Mouse (Mus musculus) heart, embryonic 16.5 days (tissue): ENCODE results near the gene Gm10961. TPM values are rescaled to one million over a fixed set of nuclear protein-coding genes. Genes with fewer than 3 reads are reported as not detected.
A peak's percentile ranks its signal among the peaks of the same experiment; 100 is the strongest.

Experiments used
- ATAC-seq: fragments of 200-750 bp; cut with Nextera tagmentation; replicated peaks from 2 replicates; pipeline ENCODE4 v1.8.0; 2017; ENCODE audit warnings: moderate number of reproducible peaks; ENCODE audit not compliant: insufficient read depth, low FRiP score; ENCODE audit errors: extremely low read depth
- H3K27ac ChIP-seq: fragments of 300-500 bp; sonication (generic); 2 replicates; pipeline ENCODE4 v1.5.1; 2014; ENCODE audit warnings: mild to moderate bottlenecking, low read length, control low read depth, moderate library complexity
- H3K27me3 ChIP-seq: fragments of 300-500 bp; sonication (generic); 2 replicates; pipeline ENCODE4 v1.6.1; 2014; ENCODE audit warnings: low read length, mixed read lengths; ENCODE audit not compliant: control insufficient read depth, insufficient read depth
- H3K36me3 ChIP-seq: fragments of 300-500 bp; sonication (generic); 2 replicates; pipeline ENCODE4 v1.6.1; 2014; ENCODE audit not compliant: control insufficient read depth, insufficient read depth
- H3K4me1 ChIP-seq: fragments of 300-500 bp; sonication (generic); 2 replicates; pipeline ENCODE4 v1.6.1; 2014; ENCODE audit warnings: low read length, mixed read lengths; ENCODE audit not compliant: control insufficient read depth, insufficient read depth
- H3K4me2 ChIP-seq: fragments of 300-500 bp; sonication (generic); 2 replicates; pipeline ENCODE4 v1.6.1; 2014; ENCODE audit warnings: low read depth, mild to moderate bottlenecking, control low read depth, low read length
- H3K4me3 ChIP-seq: fragments of 300-500 bp; sonication (generic); 2 replicates; pipeline ENCODE4 v1.5.1; 2014; ENCODE audit warnings: mild to moderate bottlenecking, control low read depth, low read length
- H3K9ac ChIP-seq: fragments of 300-500 bp; sonication (generic); 2 replicates; pipeline ENCODE4 v1.6.1; 2014; ENCODE audit warnings: low read length, control low read depth
- H3K9me3 ChIP-seq: fragments of 300-500 bp; sonication (generic); replicated peaks from 2 replicates; pipeline ENCODE4 v1.6.1; 2016; ENCODE audit warnings: low read length; ENCODE audit not compliant: control insufficient read depth
- WGBS: fragments of 180-500 bp; shearing (Covaris S2); extraction: QIAGEN DNeasy Blood & Tissue Kit; methylation state at CpG from one replicate; pipeline ENCODE4 v1.1.7; 2014; 5-methylcytosine and 5-hydroxymethylcytosine counted together
- polyA plus RNA-seq: library from polyadenylated mRNA; unstranded; fragments of >200 nt; fragmentation: Nextera tagmentation; extraction: Ambion mirVana; gene quantifications from 2 replicates; pipeline ENCODE4 v1.2.1, GENCODE M21; 2015

Gm10961 gene
- not detected in 2 replicates for polyA plus RNA-seq

DNA sequence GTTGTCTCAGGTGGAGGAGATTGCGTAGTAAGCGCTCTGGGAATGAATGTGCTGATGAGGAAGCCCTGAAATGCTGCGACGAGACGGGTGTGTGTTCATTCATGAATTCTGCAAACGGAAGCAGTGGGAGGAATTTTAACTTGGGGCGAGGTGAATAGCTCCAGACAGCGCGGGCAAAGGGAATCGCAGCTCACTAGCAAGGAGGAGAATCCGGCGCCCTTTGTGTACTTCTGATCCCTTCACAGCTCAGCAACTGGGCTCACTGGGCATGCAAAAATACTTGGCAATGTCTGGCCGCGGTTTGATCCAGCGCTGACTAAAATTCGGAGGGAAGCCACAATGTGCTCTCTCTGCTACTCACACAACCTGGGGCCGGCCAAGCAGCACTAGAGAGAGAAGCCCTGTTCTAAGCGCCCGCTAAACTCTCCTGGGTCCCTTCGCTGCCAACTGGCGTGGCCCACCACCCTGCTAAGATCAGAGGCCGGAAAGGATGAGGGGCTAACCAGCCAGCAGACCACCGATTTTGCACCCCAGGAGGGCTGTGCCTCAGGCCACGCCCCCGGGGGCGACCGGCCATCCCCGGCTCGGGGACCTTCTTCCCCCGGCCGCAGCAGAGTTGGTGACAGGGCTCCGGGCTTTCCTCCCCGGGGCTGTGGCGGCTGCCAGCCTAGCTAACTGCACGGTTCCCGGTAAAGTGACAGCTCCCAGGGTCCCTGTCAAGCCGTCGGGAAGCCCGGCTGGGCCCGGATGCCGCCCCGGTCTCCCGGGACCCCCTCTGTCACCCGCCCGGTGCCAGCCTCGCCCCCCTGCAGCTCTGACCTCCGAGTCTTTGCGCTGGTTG is at the start of gene Gm10961:
Gene Gm10961 (plus strand): TSS at position 641 of the 841 bp plus-strand sequence.
- Histone ChIP-seq H3K36me3 (peaks cover 18% of the 10 kb centered on the region), H3K4me2 (peak within 1 kb of the TSS; percentile 64), H3K27me3 (no peaks in the 10 kb centered on the region), H3K4me1 (peaks cover 8% of the 10 kb centered on the region), H3K27ac (peak within 1 kb of the TSS; percentile 96), H3K4me3 (peak within 1 kb of the TSS; percentile 93), H3K9me3 (no peaks in the 10 kb centered on the region), H3K9ac (peak within 1 kb of the TSS; percentile 98)
- 1% methylated on average over 48 of the region's 48 CpGs for WGBS
- peak; percentile 66 for ATAC-seq

- 5% methylated on average over 18 of the region's 18 CpGs for WGBS
- no peak overlapping the region for H3K27ac ChIP-seq
- H3K4me1 ChIP-seq: peaks cover 7% of the 10 kb centered on the region; the same call in 1 of the 2 replicates
- no peaks in the 10 kb centered on the region for H3K9me3 ChIP-seq
- H3K36me3 ChIP-seq: no peaks in the 10 kb centered on the region
- ATAC-seq: no peak
- peak overlapping the region; percentile 54 for H3K4me3 ChIP-seq
- H3K4me2 ChIP-seq: peak overlapping the region; percentile 77
- H3K27me3 ChIP-seq: peaks cover 76% of the 10 kb centered on the region
- H3K9ac ChIP-seq: peak overlapping the region; percentile 57; the same call in 1 of the 2 replicates
Observed at GRCm38 (mm10) chr3:107582130-107582874, 48.8 kb upstream of the Gm10961 start.

DNA sequence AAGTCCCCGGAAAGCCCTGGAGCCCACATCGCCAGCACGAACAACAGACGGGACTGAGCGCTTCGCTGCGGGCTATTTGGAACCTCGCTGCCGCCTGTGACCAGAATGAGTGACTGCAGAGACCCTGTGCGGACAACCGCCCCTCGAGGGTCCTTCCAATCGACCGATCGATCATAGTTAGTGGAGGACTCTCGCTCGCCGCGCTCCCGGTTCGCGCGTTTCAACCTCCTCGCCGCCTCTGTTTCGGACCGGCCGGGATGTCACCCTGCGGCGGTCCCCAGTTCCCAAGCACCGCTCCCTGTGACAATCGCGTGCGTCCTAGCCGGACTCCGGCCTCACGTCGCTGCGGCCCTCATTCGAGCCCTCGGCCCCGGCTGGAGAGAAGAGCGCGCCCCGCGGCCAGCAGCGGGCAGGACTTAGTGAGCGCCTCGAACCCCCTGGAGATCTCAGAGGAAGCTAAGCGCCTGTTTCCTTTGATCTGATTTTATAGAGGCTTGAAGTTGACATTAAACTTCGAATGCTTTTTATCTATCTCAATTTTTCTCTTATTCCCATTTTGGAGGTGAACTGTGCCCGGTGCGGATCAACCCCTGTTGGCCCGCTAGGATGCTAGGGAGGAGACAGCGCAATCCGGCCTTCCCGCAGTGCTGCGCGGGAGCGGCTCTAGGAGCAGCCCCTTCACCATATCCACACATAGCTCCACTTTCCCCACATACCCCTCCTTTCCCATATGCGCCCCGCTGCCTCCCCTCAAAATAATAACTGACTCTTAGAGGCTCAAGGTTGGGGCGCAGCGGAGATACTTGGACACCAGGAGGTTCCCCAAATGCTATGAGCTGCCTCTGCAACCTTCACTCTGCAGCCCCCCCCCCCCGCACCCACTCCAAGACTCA is 48.0 kb upstream of the Gm10961 start:
- H3K4me2 ChIP-seq: peak overlapping the region; percentile 77
- H3K27me3 ChIP-seq: peaks cover 84% of the 10 kb centered on the region
- peak overlapping the region; percentile 54 for H3K4me3 ChIP-seq
- H3K36me3 ChIP-seq: no peaks in the 10 kb centered on the region
- no peak for ATAC-seq
- WGBS: 2% methylated on average over 65 of the region's 65 CpGs
- H3K4me1 ChIP-seq: peaks cover 7% of the 10 kb centered on the region; the same call in 1 of the 2 replicates
- H3K27ac ChIP-seq: no peak overlapping the region
- H3K9ac ChIP-seq: peak overlapping the region; percentile 57
- H3K9me3 ChIP-seq: no peaks in the 10 kb centered on the region

- Histone ChIP-seq H3K4me3 (no peak overlapping the region), H3K9me3 (no peaks in the 10 kb centered on the region), H3K9ac (no peak overlapping the region), H3K4me1 (peaks cover 7% of the 10 kb centered on the region; the same call in 1 of the 2 replicates), H3K36me3 (no peaks in the 10 kb centered on the region), H3K27me3 (peaks cover 88% of the 10 kb centered on the region), H3K27ac (no peak overlapping the region), H3K4me2 (no peak overlapping the region)
- 37% methylated on average over 1 of the region's 1 CpGs for WGBS
- ATAC-seq: no peak
Observed at GRCm38 (mm10) chr3:107583893-107584292, 47.2 kb upstream of the Gm10961 start.

DNA sequence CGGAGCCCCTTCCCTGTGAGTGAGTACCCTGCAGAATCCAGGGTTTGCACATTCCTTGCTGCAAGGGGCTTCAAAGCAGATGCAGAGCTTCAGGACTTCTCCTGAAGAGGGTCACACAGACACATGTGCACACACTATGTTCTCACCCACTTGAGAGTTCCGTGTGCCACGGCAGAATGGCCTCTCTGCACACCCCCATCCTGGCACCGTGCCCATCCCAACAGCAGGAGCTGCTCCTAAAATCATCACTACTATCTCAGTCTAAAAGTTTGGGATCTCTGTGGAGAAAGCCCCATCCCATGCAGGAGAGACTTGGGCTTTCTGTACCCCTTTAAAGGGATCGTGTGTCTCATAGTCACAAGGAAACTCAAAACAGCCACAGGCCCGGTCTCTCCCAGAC is 44.6 kb upstream of the Gm10961 start:
- H3K27ac ChIP-seq: no peak overlapping the region
- no peaks in the 10 kb centered on the region for H3K9me3 ChIP-seq
- H3K4me3 ChIP-seq: no peak overlapping the region
- H3K9ac ChIP-seq: no peak overlapping the region
- H3K4me1 ChIP-seq: peaks cover 7% of the 10 kb centered on the region; the same call in 1 of the 2 replicates
- H3K36me3 ChIP-seq: no peaks in the 10 kb centered on the region
- H3K4me2 ChIP-seq: no peak overlapping the region
- H3K27me3 ChIP-seq: peaks cover 85% of the 10 kb centered on the region
- no peak for ATAC-seq
- WGBS: 50% methylated on average over 6 of the region's 6 CpGs

GRCm38 (mm10) chr3:107591612-107592011 is 39.5 kb upstream of the Gm10961 start:
- Histone ChIP-seq H3K9ac (no peak overlapping the region), H3K27me3 (peaks cover 82% of the 10 kb centered on the region), H3K27ac (no peak overlapping the region), H3K4me3 (no peak overlapping the region), H3K9me3 (no peaks in the 10 kb centered on the region), H3K36me3 (no peaks in the 10 kb centered on the region), H3K4me1 (peaks cover 12% of the 10 kb centered on the region), H3K4me2 (no peak overlapping the region)
- no peak for ATAC-seq
- WGBS: 53% methylated on average over 1 of the region's 1 CpGs

GRCm38 (mm10) chr3:107593632-107594031 is 37.5 kb upstream of the Gm10961 start:
- Histone ChIP-seq H3K27me3 (peaks cover 80% of the 10 kb centered on the region), H3K4me3 (no peak overlapping the region), H3K9ac (no peak overlapping the region), H3K36me3 (no peaks in the 10 kb centered on the region), H3K4me2 (no peak overlapping the region), H3K27ac (no peak overlapping the region), H3K4me1 (peaks cover 14% of the 10 kb centered on the region), H3K9me3 (no peaks in the 10 kb centered on the region)
- no peak for ATAC-seq
- WGBS: 68% methylated on average over 2 of the region's 2 CpGs

GRCm38 (mm10) chr3:107594662-107595263 is 36.4 kb upstream of the Gm10961 start, which contains the start of gene Alx3:
Gene Alx3 (plus strand): TSS chr3:107595031.
- whole genome bisulfite sequencing: 3% methylated on average over 40 of the region's 46 CpGs
- H3K4me3 ChIP-seq: peak within 1 kb of the TSS; percentile 48
- no peak within 1 kb of the TSS for H3K27ac ChIP-seq
- H3K27me3 ChIP-seq: peaks cover 81% of the 10 kb centered on the region
- H3K36me3 ChIP-seq: no peaks in the 10 kb centered on the region
- no peaks in the 10 kb centered on the region for H3K9me3 ChIP-seq
- peak within 1 kb of the TSS; percentile 20 for H3K9ac ChIP-seq
- H3K4me1 ChIP-seq: peaks cover 14% of the 10 kb centered on the region
- 0 out of 2 replicates have a peak, but pooled peaks have one; percentile 11 for ATAC-seq
- peak within 1 kb of the TSS; percentile 66 for H3K4me2 ChIP-seq
